Mouse (Mus musculus) R1 (cell line): ENCODE measurements around the gene Cdcp2.
"Not testable (repeated sequence)": the region's sequence is repeated elsewhere in the genome, so short reads cannot be mapped to it uniquely, and the experiment has no call there.

Experiments used
- DNase-seq: peaks from one replicate; pipeline ENCODE4 v3.0.0-alpha.2; 2018; ENCODE audit warnings: low read depth, low spot score

Gene Cdcp2

GRCm38 (mm10) chr4:107091696-107092095 lies 5.0 kb upstream of the Cdcp2 start:
- no peak for DNase-seq

GRCm38 (mm10) chr4:107094484-107095187 lies 2.1 kb upstream of the Cdcp2 start:
- DNase-seq = peak; percentile 38

DNA sequence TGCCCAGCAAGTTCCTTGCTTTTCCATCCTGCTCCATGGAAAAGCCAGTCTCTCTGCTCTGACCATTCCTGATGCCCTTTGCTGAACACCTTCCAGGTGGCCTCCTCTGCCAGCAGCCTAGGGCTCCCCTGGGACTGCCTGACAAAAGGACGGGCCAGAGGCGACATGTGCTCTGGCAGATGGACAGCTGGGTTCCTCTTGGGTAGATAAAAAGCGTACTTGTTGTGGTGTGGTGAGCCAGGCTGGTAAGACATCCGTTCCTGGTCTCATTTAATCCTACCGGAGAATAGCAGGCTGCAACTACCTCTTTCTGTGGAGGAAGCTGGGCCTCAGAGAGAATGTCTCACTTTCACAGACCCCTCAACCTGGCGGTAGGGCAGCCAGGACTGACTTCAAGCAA lies 648 bp upstream of the Cdcp2 start:
- DNase-seq = no peak

GRCm38 (mm10) chr4:107097871-107098270 lies 1.2 kb downstream of the Cdcp2 start:
- DNase-seq = peak; percentile 32

- DNase-seq = no peak
These were observed 1.7 kb downstream of the Cdcp2 start for GRCm38 (mm10) chr4:107098375-107098774.

- DNase-seq = peak; percentile 62
These were observed 2.3 kb downstream of the Cdcp2 start for GRCm38 (mm10) chr4:107098791-107099525.

GRCm38 (mm10) chr4:107102220-107102619 lies 5.5 kb downstream of the Cdcp2 start:
- no peak for DNase-seq

DNA sequence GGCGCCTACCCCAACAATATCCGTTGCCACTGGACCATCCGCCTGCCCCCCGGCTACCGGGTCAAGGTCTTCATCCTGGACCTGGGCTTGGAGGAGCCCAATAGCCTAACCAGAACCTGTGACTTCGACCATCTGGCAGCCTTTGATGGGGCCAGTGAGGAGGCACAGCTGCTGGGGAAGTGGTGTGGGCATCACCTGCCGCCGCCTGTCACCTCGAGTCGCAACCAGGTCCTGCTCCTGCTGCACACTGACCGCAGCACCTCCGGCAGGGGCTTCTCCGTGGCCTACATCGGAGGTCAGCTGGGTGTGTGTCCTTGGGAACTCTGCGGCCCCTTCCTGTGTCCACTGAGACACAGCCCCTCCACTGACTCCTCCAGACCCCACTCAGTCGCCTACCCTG lies 10.1 kb downstream of the Cdcp2 start:
- no peak for DNase-seq

DNA sequence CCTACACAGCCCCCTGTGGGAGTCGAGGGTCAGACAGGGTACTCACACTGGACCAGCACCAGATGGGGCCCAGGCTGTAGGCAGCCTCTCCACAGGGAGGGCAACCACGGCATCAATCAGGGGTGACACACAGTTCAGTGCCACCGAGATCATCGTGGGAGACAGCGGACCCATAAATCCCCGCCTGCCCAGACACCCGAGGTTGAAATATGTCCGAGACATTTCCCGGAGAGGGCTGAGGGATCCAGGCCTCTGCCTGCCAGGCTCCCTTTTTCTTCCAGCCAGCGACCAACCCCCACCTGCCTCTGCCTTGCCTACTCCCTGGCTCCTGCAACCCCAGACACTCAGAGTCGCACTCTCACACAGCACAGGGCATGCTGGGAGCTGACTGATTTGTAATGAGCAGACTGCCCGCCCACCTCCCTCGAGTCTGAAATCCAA lies 11.6 kb downstream of the Cdcp2 start:
- DNase-seq = peak; percentile 55

- not testable (repeated sequence) for DNase-seq
These were observed 12.5 kb downstream of the Cdcp2 start for GRCm38 (mm10) chr4:107109181-107109580.

DNA sequence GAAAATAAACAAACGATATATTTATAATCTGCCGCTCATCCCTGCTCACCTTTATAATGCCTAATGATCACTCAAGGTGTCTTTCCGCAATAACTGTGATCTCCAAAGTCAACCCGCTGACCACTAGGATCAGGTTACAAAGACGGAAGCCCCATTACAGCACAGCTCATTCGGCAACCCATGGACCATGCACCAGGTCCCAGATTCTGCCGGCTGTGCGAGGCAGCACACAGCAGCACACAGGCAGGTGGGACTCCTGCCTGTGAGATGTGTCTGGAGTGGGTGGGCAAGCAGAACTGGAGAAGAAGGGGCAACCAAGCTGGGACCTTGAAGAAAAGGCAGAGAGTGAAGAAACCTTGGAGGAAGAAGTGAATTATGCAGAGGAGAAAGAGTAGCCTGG lies 17.6 kb downstream of the Cdcp2 start:
- no peak for DNase-seq

GRCm38 (mm10) chr4:107117741-107118385 lies 21.2 kb downstream of the Cdcp2 start:
- no peak for DNase-seq

GRCm38 (mm10) chr4:107119056-107119455 lies 22.4 kb downstream of the Cdcp2 start:
- DNase-seq = no peak

DNA sequence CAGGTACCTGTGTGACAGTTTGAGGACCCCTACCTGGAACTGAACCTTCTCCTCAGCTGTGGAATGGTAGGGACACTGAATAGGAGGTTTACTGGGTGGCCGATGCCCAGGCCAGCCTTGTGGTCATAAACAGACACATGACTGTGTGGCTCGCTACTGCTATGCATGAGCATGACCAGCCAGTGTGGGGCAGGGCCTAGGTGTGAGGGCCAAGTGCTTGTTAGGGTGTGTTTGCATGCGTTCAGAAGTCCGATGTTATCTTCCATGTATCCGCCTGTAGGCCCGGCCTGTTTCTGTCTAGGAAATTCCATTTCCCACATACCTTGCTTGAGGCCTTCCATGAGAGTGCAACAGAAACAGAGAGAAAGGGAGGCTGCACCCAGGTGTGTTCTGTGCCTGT lies 24.0 kb downstream of the Cdcp2 start:
- DNase-seq = no peak

DNA sequence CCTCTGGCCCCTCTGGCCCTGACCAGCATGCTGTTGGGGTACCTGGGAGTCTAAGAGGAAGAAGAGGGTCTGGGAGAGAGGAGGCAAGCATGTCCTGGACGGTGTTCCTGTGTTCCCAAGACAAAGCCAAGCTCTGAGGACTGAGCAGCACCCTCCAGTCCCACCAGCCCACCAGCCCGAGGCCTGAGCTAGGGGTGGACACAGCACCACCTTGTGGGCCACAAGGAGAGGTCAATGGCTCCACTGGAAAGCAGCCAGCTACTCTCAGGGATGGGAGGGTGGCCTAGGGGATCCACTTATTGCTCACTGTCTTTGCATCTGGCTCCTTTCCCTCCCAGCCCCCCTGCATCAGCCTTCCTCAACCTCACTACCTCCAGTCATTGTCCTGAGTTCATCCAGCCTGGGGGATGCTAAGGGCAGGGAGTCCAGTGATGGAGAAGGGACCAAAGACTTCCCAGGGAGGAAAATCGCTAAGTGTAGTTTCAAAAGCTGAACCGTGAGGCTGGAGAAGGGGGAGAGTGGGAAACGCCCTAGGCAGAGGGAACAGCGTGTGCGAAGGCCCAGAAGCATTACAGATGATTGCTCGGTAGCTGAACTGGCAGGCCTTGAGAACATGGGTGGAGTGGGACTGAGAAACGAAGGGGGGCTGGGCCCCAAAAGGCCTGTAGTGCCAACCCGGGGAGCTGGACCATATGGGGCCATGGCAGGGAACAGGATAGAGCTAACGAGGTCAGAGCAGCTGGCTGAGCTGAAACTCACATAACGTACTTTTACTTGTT lies 24.7 kb downstream of the Cdcp2 start:
- DNase-seq = peak; percentile 12

- DNase-seq = no peak
These were observed 27.7 kb downstream of the Cdcp2 start for GRCm38 (mm10) chr4:107124376-107124775.

DNA sequence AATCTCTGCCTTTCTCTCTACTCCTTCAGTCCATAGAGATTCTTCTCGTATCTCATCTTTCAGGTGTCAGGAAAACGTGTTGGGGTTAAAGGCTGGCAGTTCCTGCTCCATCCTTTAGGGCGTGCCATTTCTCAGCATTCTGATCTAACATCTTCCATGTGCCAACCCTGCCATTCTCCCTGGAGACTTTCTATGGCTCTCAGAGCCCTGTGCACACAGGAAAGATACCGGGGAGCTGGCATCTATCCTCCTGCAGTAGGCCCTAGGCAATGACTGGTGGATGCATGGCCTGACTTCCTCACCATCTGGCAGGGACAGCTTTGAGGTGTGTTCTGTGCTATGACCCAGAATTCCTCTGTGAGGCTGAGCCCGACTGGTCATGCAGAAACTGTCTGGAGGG lies 28.4 kb downstream of the Cdcp2 start:
- no peak for DNase-seq

DNA sequence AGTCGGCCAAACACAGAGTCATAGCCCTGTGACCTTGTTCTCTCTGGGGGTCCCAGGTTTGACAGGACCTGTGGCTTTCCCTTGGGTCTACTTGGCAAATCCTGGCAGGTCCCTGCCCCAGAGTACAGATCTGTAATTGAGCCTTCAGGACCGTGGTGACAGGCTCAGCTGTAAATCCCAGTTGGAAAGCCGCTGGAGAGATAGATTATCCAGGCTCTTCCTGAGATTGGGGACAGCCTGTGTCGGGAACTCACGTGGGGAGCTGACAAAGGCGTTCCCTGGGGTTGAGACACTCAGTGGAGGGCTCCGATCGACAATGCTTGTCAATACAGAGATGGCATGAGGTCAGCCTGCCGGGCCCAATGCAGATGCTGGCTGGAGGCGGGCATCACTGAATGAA lies 29.7 kb downstream of the Cdcp2 start:
- DNase-seq = no peak

GRCm38 (mm10) chr4:107126891-107127524 lies 30.3 kb downstream of the Cdcp2 start:
- no peak for DNase-seq

DNA sequence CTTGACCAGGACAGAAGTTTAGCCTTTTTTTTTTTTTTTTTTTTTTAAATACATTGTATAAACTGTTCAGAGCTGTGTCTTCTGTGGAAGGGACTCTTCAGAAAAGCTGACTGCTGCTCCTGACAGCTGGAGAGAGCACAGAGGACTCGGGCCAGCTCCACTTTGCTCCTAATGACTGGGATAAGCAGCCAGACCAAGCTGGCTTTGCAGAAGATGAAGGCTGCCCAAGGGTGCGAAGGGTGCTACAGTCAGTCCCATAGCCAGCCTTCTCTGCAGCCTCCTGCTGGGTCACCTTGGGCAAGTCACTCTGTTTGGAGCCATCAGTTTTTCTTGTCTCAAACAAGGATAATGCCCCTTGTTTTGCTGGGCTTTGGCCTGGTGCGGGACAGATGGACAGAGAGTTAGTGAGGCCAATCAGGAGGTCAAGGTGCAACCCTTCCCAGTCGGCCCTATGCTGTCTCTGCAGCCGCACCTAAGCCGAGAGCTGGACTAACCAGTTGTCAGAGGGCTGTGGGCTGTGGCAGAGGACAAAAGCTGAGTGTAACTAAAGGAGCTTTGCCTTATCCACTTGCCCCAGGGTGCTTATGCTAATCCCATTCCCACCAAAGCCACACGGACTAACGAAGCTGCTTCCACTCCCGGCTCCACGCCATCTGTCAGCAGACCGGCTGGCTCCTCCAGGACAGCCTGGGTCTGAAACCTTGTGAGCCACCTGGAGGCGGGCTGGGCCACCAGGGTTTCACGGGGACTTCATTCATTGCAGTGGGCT lies 31.4 kb downstream of the Cdcp2 start:
- DNase-seq = peak; percentile 47

GRCm38 (mm10) chr4:107129373-107129772 lies 32.7 kb downstream of the Cdcp2 start:
- DNase-seq = no peak
